Mouse (Mus musculus) liver, postnatal 0 days (tissue): ENCODE measurements around the gene Cav2.

Experiments used
- CTCF ChIP-seq: sonication (generic); IDR thresholded peaks from 2 replicates; pipeline ENCODE4 v1.5.1; 2016; ENCODE audit warnings: antibody characterized with exemption, low read depth
- EP300 ChIP-seq: IDR thresholded peaks from 2 replicates; pipeline ENCODE4 v1.6.1; 2016; ENCODE audit warnings: antibody characterized with exemption, low read depth, mild to moderate bottlenecking

DNA sequence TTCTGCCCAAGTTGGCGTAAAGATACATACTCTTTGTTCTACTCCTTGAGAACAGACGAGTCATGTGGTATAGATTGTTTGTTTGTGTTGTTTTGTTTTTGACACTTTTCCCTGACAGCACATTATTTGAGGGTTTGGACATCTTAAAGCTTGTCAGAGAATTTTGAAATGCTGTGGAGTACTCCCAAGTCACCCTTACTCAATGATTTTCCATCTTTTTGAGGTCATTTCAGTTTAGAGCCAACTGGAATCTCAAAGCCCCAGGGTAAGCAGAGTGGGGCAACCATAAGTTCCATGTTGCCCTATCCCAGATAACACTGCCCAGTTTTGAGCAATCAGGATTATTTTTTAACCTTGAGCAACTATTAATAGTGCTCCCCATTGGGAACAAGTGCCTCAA, 33.3 kb downstream of the Cav2 start:
- TF ChIP-seq CTCF, result no peak
- TF ChIP-seq EP300, result no peak
